Mouse (Mus musculus) skeletal muscle tissue, adult 2 months (tissue): Measurements from ENCODE around the gene S100z.

ENCODE experiments used
- DNase-seq: peaks from one replicate; pipeline ENCODE4 v3.0.0-alpha.2; 2012; ENCODE audit warnings: low read depth, low spot score

S100z gene

GRCm38 (mm10) chr13:95478671-95479413 lies at the start of gene S100z:
S100z (minus strand) TSS chr13:95478721.
- DNase-seq, result no peak

- DNase-seq, result no peak
These were observed 46.4 kb upstream of the S100z start, which contains the start of gene F2rl1 for GRCm38 (mm10) chr13:95524674-95525491. F2rl1 (minus strand) TSS chr13:95525227.

DNA sequence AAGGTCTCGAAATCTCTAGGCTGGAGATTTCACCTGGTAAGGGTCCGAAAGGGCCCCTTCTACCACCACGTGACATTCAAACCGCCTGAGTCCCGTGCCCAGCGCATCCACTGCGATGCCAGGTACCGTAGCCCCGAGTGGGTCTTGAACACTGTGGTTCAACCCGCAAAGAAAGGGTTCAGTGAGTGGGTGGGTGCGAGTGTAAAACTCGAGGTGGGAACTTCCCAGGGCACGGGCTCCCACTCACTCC lies 45.8 kb upstream of the S100z start:
- no peak for DNase-seq

DNA sequence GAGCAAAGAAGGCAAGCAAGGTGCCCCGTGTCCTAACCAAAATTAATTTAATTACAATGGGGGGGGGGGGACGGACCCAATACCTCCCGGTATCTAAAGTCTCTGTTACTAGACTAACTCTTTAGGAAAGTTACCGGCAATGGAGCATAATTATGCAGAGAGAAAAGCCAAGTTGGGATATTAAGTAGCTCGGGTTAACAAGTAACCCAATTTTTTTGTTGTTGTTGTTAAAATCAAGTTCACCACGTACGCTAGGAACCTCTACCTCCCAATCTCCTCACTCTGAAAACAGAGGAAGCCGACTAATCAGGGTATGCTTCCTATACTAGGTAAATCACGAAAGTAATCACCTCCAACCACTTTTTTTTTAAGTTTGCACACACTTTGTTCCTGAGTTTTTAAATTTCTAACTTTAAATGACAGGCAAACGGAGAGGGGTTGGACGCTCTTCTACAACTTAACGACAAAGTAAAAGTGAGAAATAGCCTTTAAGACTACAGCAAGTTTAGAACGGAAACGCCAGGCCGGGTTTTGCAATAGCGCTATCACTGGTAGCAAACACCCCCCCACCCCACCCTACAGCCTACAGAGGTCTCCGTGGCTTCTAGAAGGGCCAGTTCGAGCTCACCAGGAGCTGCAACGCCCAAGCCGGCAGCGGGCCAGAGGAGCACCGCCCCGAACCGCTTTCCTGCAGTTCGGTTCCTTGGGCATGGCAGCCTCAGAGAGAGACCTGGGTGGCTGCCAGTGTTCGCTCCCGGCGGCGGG lies 45.3 kb upstream of the S100z start:
- DNase-seq, result no peak

DNA sequence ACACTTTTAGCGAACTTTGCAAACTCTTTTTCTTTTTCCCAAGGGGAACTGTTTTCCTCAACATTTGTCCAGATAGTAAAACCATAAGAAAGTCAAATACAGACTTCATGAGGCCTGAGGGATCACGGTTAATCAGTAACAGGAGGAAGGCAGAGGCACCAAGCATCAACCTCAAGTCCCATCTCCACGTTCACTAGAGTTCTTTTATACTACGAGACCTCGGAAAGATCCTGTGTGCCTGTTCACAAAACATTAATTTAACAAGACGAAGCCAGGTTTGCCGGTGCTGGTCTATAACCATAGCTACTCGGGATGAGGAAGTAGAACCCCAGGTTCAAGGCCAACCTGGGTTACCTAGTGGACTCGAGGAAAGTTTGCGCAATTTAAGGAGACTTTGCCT lies 43.7 kb upstream of the S100z start:
- no peak for DNase-seq

DNA sequence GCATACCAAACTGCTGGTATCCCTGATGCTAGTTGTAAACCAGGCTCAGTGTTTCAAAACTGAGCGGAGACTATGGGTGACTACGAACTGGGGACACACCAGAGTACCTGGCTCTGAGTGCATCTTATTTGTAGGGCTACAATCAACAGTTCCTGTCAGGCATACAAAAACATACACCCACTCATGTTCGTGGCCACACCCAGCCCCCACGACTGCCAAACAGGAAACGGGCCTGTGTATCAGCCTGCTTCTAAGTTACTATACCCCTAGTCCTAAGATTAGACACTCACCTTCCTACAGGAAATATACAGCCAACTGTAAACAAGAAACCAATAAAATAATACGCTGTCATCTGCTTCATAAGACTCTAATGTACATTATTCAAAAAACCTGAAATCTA lies 42.5 kb upstream of the S100z start:
- no peak for DNase-seq

GRCm38 (mm10) chr13:95514756-95515155 lies 36.2 kb upstream of the S100z start:
- DNase-seq, result no peak

- no peak for DNase-seq
These were observed 31.5 kb upstream of the S100z start for GRCm38 (mm10) chr13:95510054-95510453.

DNA sequence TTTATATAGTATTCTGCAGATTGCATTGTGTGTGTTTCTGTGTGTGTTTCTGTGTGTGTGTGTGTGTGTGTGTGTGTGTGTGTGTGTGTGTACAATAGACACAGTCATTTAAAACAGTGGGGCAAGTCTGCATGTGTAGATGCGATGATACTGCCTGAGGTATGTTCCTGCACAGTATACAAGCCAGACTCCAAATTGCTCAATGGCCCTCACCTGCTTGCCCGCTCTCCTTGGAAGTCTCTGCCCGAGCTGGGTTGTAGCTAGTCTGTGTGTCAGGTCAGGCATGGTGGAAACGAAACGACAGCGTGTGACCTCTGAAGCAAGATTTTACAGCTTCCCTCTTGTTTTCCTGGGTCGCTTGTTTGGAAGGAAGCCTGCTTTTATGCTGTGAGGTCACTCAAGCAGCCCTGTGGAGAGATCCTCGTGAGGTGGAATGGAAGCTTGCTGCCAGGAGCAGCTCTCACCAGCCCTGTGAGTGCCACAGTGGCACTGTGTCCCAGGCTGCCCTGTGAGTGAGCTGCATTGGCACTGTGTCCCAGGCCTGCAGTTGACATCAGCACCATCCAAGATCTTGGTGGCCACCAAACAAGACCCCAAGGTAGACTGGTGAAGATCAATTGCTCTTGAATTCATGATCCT lies 24.9 kb upstream of the S100z start:
- no peak for DNase-seq

DNA sequence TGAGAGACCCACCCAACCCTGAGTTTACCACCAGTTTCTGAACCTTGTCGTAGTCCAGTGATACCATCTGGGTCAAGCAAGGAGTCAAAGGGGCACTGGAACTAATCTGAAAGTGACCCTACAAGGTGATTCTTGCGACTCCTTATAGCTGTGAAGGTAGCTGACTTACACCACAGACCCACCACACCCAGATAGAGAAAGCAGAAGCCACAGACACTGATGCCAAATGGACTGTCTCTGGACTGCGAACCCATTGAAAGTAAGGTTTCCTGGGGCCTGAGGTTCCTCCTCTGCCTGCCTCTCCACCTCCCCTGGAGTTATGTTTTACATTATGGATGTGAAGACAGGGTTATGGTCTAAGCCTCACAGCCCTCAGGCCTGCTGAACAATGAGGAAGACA lies 18.1 kb upstream of the S100z start:
- no peak for DNase-seq

- peak; percentile 21 for DNase-seq
These were observed 16.3 kb upstream of the S100z start for GRCm38 (mm10) chr13:95494812-95495211.

- no peak for DNase-seq
These were observed 14.8 kb upstream of the S100z start for GRCm38 (mm10) chr13:95493296-95493695.

DNA sequence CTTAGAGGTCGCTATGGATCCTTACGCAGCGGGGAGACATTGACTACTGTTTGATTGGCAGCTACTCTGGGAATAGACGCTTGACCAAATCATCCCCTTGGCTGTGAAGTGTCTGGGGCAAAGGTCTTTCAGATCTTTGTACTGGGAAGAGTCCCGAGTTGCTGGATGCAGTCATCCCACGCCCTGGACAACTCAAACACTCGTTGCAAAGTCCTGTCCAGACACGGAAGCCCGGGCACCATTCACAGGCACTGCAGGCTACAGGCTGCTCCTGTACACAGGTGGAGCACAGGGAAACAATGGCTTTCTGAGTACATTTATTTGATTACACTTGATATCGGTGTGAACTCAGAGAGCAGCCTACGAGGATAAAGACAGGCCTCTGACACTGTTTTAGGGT lies 12.8 kb upstream of the S100z start:
- DNase-seq, result no peak

GRCm38 (mm10) chr13:95484664-95485063 lies 6.1 kb upstream of the S100z start:
- no peak for DNase-seq

DNA sequence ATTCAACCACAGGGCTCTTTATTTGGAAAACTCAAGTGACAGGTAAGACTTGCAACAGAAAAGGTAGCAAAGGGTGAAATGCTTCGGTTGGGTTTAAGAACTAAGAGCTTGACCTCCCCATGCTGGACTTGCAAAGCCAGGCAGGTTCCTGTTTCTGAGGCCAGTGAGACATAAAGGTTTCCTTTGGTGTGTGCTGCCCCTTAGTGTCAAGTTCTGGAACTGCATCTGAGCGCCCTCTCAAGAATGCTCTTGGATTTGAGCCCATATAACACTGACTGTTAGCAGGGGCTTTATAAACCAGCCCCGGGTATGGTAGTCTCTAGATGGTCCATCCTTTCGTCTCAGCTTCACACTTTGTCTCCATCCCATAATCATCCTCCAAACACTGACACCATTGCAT lies 2.9 kb upstream of the S100z start:
- peak; percentile 49 for DNase-seq

DNA sequence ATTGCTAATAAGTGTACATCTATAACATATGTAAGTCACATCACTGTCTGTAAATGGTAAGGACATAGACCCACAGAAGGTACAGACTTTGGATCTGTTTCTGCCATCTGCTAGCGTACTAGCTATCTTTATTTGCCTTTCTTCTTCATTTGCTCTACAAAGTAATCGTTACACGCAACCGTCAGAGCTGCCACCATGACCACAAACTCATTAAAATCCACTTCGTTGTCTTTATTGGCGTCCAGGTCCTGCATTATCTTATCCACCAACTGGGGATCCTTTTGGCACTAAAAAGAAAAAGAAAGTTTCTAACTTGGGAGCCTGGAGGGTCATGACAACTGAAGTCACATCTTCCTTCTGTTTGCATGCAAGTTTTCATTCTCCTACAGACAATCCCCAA lies 1.3 kb downstream of the S100z start:
- no peak for DNase-seq

DNA sequence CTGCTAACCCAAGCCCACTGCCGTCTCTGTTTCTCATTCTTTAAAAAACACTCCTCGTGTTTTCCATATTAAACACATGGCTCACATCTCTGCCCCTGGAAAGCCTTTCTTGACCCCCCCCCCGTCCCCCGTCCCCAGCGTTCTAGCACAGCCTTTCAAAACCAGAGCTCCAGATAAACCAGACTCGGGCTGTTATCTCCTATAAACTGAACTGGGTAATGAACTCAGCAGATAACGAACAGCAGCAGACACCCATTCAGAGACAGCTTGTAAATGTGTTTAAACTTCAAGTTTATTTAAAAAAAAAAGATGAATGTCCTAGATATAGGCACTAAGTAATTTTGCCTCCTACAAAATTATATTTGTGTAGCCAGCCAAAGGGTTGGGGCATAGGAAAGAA lies 3.4 kb downstream of the S100z start:
- no peak for DNase-seq

DNA sequence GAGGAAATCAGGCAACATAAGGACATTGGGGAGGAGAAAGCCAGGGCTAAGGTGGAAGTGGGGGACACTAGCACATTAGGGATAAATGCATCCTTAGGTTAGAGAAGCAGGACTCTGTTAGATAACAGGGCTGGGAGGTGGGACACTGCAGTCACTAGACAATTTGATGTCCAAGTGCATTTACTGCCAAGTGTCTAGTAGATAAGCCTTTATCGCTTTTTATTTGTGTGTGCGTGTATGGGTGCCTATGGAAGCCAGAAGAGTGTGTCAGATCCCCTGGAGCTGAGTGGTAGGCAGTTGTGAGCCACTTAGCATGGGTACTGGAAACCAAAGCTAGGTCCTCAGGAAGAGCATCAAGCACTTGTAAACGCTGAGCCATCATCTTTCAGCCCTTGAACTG lies 4.2 kb downstream of the S100z start:
- no peak for DNase-seq

- DNase-seq, result no peak
These were observed 7.6 kb downstream of the S100z start for GRCm38 (mm10) chr13:95470970-95471369.

DNA sequence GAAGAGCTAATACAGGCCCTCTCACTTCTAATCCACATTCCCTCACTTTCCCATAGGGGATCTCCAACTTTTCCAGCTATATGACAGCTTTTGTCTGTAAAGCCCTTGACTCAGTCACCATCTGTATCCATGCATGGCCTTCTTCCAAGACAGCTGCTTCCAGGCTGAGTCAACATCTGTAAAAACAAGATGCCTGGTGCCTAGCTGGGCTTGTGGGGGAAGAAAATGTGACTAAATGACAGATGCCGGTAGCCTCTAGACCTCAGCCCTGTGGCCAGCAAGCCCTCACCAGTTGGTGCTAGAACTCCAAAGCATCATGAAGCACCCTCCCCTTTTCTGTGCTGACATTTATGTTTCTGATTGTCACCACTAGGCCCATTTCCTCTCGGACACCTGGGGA lies 27.0 kb downstream of the S100z start:
- no peak for DNase-seq

- no peak for DNase-seq
These were observed 27.8 kb downstream of the S100z start for GRCm38 (mm10) chr13:95450636-95451210.

DNA sequence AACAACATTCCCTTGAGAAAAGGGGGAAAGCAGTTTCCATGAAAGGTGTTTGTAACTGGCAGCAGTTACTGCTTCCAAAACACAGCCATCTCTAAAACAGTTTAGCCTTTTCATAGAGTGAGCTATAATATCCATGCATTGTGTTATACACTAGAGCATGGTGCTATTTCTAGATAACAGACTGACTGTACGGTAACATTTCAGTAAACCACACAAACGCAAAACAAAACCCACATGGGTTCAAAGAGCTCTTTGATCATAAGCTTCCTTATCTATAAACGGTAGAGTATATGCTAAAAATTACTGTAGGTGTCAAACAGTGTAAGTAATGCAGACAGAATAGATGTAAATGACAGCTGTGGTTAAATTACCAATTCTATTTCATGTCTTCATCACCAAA lies 28.8 kb downstream of the S100z start:
- DNase-seq, result no peak
